Mouse (Mus musculus) liver, adult 2 months (tissue): ENCODE measurements around the gene Dpy19l3.

ENCODE experiments used
- CTCF ChIP-seq: fragments of 200-500 bp; IDR thresholded peaks from 2 replicates; pipeline ENCODE4 v1.5.1; 2011; ENCODE audit warnings: low read depth, low read length, control low read depth
- POLR2A ChIP-seq: fragments of 200-500 bp; IDR thresholded peaks from 2 replicates; pipeline ENCODE4 v1.6.1; 2011; ENCODE audit warnings: low read length, control low read depth; ENCODE audit not compliant: insufficient read depth; ENCODE audit errors: extremely low read depth

GRCm38 (mm10) chr7:35708101-35708500 lies 46.2 kb downstream of the Dpy19l3 start:
- TF ChIP-seq CTCF (no peak), POLR2A (no peak)
